Mouse (Mus musculus) forebrain, postnatal 0 days (tissue): ENCODE measurements around the gene Grxcr1. TPM values are rescaled to one million over a fixed set of nuclear protein-coding genes. Genes with fewer than 3 reads are reported as not detected.

ENCODE experiments used
- ATAC-seq: fragments of 200-750 bp; cut with Nextera tagmentation; 2 replicates; pipeline ENCODE4 v1.8.0; 2017; ENCODE audit warnings: mild to moderate bottlenecking, moderate library complexity
- DNase-seq: peaks from one replicate; pipeline ENCODE4 v3.0.0-alpha.2; 2015
- H3K27ac ChIP-seq: fragments of 300-500 bp; sonication (generic); 2 replicates; pipeline ENCODE4 v1.5.1; 2014; ENCODE audit warnings: low read depth, mild to moderate bottlenecking, antibody characterized with exemption, low read length, moderate library complexity, mixed read lengths
- H3K27me3 ChIP-seq: fragments of 300-500 bp; sonication (generic); 2 replicates; pipeline ENCODE4 v1.6.1; 2014; ENCODE audit warnings: mild to moderate bottlenecking, low read length, mixed read lengths; ENCODE audit not compliant: insufficient read depth
- H3K36me3 ChIP-seq: fragments of 300-500 bp; sonication (generic); 2 replicates; pipeline ENCODE4 v1.6.1; 2014; ENCODE audit warnings: mild to moderate bottlenecking, moderate library complexity; ENCODE audit not compliant: insufficient read depth
- H3K4me1 ChIP-seq: fragments of 300-500 bp; sonication (generic); 2 replicates; pipeline ENCODE4 v1.6.1; 2014; ENCODE audit warnings: antibody characterized with exemption; ENCODE audit not compliant: insufficient read depth
- H3K4me2 ChIP-seq: fragments of 300-500 bp; sonication (generic); 2 replicates; pipeline ENCODE4 v1.6.1; 2014; ENCODE audit warnings: low read depth, mild to moderate bottlenecking, moderate library complexity
- H3K4me3 ChIP-seq: fragments of 300-500 bp; sonication (generic); 2 replicates; pipeline ENCODE4 v1.5.1; 2014; ENCODE audit warnings: low read depth, low read length, mixed read lengths
- H3K9ac ChIP-seq: fragments of 300-500 bp; sonication (generic); 2 replicates; pipeline ENCODE4 v1.6.1; 2014; ENCODE audit warnings: mild to moderate bottlenecking
- H3K9me3 ChIP-seq: fragments of 300-500 bp; sonication (generic); 2 replicates; pipeline ENCODE4 v1.6.1; 2016; ENCODE audit warnings: low read length
- CTCF ChIP-seq: sonication (generic); IDR thresholded peaks from 2 replicates; pipeline ENCODE4 v1.5.1; 2016; ENCODE audit warnings: antibody characterized with exemption, control low read depth, low read depth
- WGBS: fragments of 180-500 bp; shearing (Covaris S2); extraction: QIAGEN DNeasy Blood & Tissue Kit; methylation state at CpG from one replicate; pipeline ENCODE4 v1.1.7; 2014; 5-methylcytosine and 5-hydroxymethylcytosine counted together
- polyA plus RNA-seq: library from polyadenylated mRNA; unstranded; fragments of >200 nt; fragmentation: Nextera tagmentation; extraction: Ambion mirVana; gene quantifications from 2 replicates; pipeline ENCODE4 v1.2.1, GENCODE M21; 2015
- total RNA-seq: library from RNA; depleted of rRNA; stranded (reverse); fragments of >200 nt; gene quantifications from 2 replicates; pipeline ENCODE4 v1.2.3, GENCODE M21; 2014; rRNA removed

Grxcr1 gene
- total and polyA plus RNA-seq, 2 experiments from 2014 or later: not detected

- no peak overlapping the region for H3K4me3 ChIP-seq
- no peaks in the 10 kb centered on the region for H3K9me3 ChIP-seq
- peak; percentile 10 for DNase-seq
- no peaks in the 10 kb centered on the region for H3K4me1 ChIP-seq
- H3K27me3 ChIP-seq: no peaks in the 10 kb centered on the region
- H3K27ac ChIP-seq: no peak overlapping the region
- H3K4me2 ChIP-seq: no peak overlapping the region
- no peak overlapping the region for H3K9ac ChIP-seq
- no peaks in the 10 kb centered on the region for H3K36me3 ChIP-seq
- 66% methylated on average over 4 of the region's 4 CpGs for WGBS
- TF ChIP-seq CTCF: no peak
- ATAC-seq: peak; percentile 49; the same call in 1 of the 2 replicates
These were observed 118.9 kb downstream of the Grxcr1 start for GRCm38 (mm10) chr5:68150347-68151043.

- no peak overlapping the region for H3K9ac ChIP-seq
- no peaks in the 10 kb centered on the region for H3K9me3 ChIP-seq
- no peak overlapping the region for H3K27ac ChIP-seq
- whole genome bisulfite sequencing: 67% methylated on average over 2 of the region's 2 CpGs
- DNase-seq (no peak), ATAC-seq (no peak)
- TF ChIP-seq CTCF: no peak
- no peaks in the 10 kb centered on the region for H3K4me1 ChIP-seq
- H3K36me3 ChIP-seq: no peaks in the 10 kb centered on the region
- no peak overlapping the region for H3K4me2 ChIP-seq
- H3K4me3 ChIP-seq: no peak overlapping the region
- H3K27me3 ChIP-seq: no peaks in the 10 kb centered on the region
These were observed 130.9 kb downstream of the Grxcr1 start for GRCm38 (mm10) chr5:68162503-68162902.

- H3K9me3 ChIP-seq: no peaks in the 10 kb centered on the region
- no peak for DNase-seq
- H3K27me3 ChIP-seq: no peaks in the 10 kb centered on the region
- no peaks in the 10 kb centered on the region for H3K4me1 ChIP-seq
- H3K27ac ChIP-seq: no peak overlapping the region
- ATAC-seq: no peak
- no peak for TF ChIP-seq CTCF
- H3K4me3 ChIP-seq: no peak overlapping the region
- H3K4me2 ChIP-seq: no peak overlapping the region
- no peak overlapping the region for H3K9ac ChIP-seq
- H3K36me3 ChIP-seq: no peaks in the 10 kb centered on the region
- 71% methylated on average over 7 of the region's 7 CpGs for WGBS
These were observed 134.3 kb downstream of the Grxcr1 start for GRCm38 (mm10) chr5:68165954-68166353.

Other genes with a start within 250 kb of the Grxcr1 start
- gene Atp8a1, start 184.4 kb upstream of the Grxcr1 start, total RNA-seq: 75.7 and 83.8 TPM in 2 replicates
- gene Atp8a1, start 184.4 kb upstream of the Grxcr1 start, polyA plus RNA-seq: 25.7 and 30.9 TPM in 2 replicates
- not detected in 2 replicates for gene Gm5108, start 90.2 kb upstream of the Grxcr1 start, total RNA-seq
- gene Gm5108, start 90.2 kb upstream of the Grxcr1 start, polyA plus RNA-seq: not detected in 2 replicates
- gene Gm21905, start 85.4 kb upstream of the Grxcr1 start, total RNA-seq: not detected in 2 replicates
- not detected in 2 replicates for gene Gm21905, start 85.4 kb upstream of the Grxcr1 start, polyA plus RNA-seq